ENCODE assay signal across 8 mouse cellular contexts in the genomic region with DNA sequence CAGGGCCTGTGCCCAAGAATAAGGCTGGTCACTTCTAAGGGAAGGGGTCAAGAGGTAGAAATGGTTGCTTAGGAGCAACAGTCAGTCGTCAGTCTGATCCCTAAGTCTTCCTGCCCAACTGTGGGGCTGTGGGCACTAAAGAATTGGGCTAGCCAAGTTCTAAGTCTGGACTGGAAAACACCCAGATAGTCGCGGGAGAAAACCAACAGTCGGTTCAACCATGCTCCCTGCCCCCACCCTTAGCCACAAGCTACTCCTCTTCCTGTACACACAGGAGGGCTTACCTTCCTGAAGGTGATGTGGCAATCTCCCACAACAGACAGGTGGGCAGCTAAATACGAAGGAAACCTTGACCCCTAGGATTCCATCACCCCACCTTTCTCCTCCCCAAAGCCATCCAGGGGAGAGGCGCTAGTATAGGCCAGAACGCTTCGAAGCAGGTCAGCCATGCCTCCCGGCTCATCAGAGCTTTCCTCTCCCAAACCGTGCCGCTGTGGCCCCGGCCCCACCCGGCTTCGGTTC. TPM values are rescaled to one million over a fixed set of nuclear protein-coding genes. Genes with fewer than 3 reads are reported as not detected.
A peak's percentile ranks its signal among the peaks of the same experiment; 100 is the strongest.
DNase-seq lines count a peak whose midpoint lies in the region; ATAC-seq lines count a peak whose summit lies in the region.

No protein-coding gene starts in this region.

- intact Hi-C loops in heart, postnatal 14 days (cut with DNase I) = no loop called here

- H3K4me3 ChIP-seq in heart, embryonic 11.5 days (ENCODE audit: low read depth, low read length) = peak overlapping the region; percentile 75
- peak overlapping the region; percentile 70 for H3K4me3 ChIP-seq in hindbrain, embryonic 12.5 days
- H3K4me3 ChIP-seq in lung, embryonic 15.5 days = peak overlapping the region; percentile 59
- peak overlapping the region; percentile 70 for H3K4me3 ChIP-seq in stomach, embryonic 14.5 days (ENCODE audit: low read depth, low read length)

- no peak for DNase-seq in heart, postnatal 14 days
- peak; percentile 69 to 74 for DNase-seq in cerebellum, postnatal 10 days
- DNase-seq in testis, postnatal 14 days (ENCODE audit: low spot score) = no peak

- ATAC-seq in heart, embryonic 11.5 days (replicated peaks; ENCODE audit: insufficient number of reproducible peaks, low FRiP score, low TSS enrichment) = no peak
- ATAC-seq in CD4-positive, CD25-positive, alpha-beta regulatory T cell, adult 4 months = peak; percentile 13
- ATAC-seq in hindbrain, embryonic 12.5 days (ENCODE audit: low FRiP score) = peak; percentile 1; the same call in 1 of the 2 replicates
- ATAC-seq in lung, embryonic 15.5 days (ENCODE audit: borderline replicate concordance, extremely low read depth, low FRiP score, low TSS enrichment) = no peak
- ATAC-seq in stomach, embryonic 14.5 days (ENCODE audit: insufficient number of reproducible peaks, insufficient read depth, low FRiP score, low read depth) = peak; percentile 14; the same call in 1 of the 2 replicates

- WGBS in heart, embryonic 11.5 days (ENCODE audit: insufficient replicate concordance) = 10% methylated on average over 14 of the region's 14 CpGs
- WGBS in hindbrain, embryonic 12.5 days = 9% methylated on average over 14 of the region's 14 CpGs
- 11% methylated on average over 14 of the region's 14 CpGs for WGBS in lung, embryonic 15.5 days
- WGBS in stomach, embryonic 14.5 days = 8% methylated on average over 14 of the region's 14 CpGs

- H3K9ac ChIP-seq in heart, embryonic 11.5 days (ENCODE audit: low read depth, low read length) = peak overlapping the region; percentile 72
- peak overlapping the region; percentile 89 for H3K9ac ChIP-seq in hindbrain, embryonic 12.5 days
- peak overlapping the region; percentile 47 for H3K9ac ChIP-seq in lung, embryonic 15.5 days
- H3K9ac ChIP-seq in stomach, embryonic 14.5 days (replicated peaks; ENCODE audit: low read depth, low read length) = peak overlapping the region; percentile 48

- no peak overlapping the region for H3K27ac ChIP-seq in heart, embryonic 11.5 days (ENCODE audit: low read depth, low read length)
- peak overlapping the region; percentile 90 for H3K27ac ChIP-seq in hindbrain, embryonic 12.5 days
- no peak overlapping the region for H3K27ac ChIP-seq in lung, embryonic 15.5 days
- no peak overlapping the region for H3K27ac ChIP-seq in stomach, embryonic 14.5 days (ENCODE audit: low read length)

- H3K27me3 ChIP-seq in heart, embryonic 11.5 days (ENCODE audit: control insufficient read depth, insufficient read depth, low read length) = peaks cover 13% of the 10 kb centered on the region; the same call in 1 of the 2 replicates
- H3K27me3 ChIP-seq in hindbrain, embryonic 12.5 days = no peaks in the 10 kb centered on the region
- peaks cover 20% of the 10 kb centered on the region for H3K27me3 ChIP-seq in lung, embryonic 15.5 days
- no peaks in the 10 kb centered on the region for H3K27me3 ChIP-seq in stomach, embryonic 14.5 days (ENCODE audit: control insufficient read depth, insufficient read depth, low read length)

- peaks cover 8% of the 10 kb centered on the region; the same call in 1 of the 2 replicates for H3K4me1 ChIP-seq in heart, embryonic 11.5 days (ENCODE audit: control insufficient read depth, insufficient read depth, low read length)
- peaks cover 37% of the 10 kb centered on the region for H3K4me1 ChIP-seq in hindbrain, embryonic 12.5 days
- H3K4me1 ChIP-seq in lung, embryonic 15.5 days = peaks cover 15% of the 10 kb centered on the region
- peaks cover 13% of the 10 kb centered on the region for H3K4me1 ChIP-seq in stomach, embryonic 14.5 days (ENCODE audit: control insufficient read depth, insufficient read depth, low read length)

- H3K9me3 ChIP-seq in heart, embryonic 11.5 days (replicated peaks; ENCODE audit: control insufficient read depth, low read length) = no peaks in the 10 kb centered on the region
- H3K9me3 ChIP-seq in hindbrain, embryonic 12.5 days (replicated peaks) = no peaks in the 10 kb centered on the region
- no peaks in the 10 kb centered on the region for H3K9me3 ChIP-seq in lung, embryonic 15.5 days
- H3K9me3 ChIP-seq in stomach, embryonic 14.5 days (ENCODE audit: control insufficient read depth, low read depth, low read length) = no peaks in the 10 kb centered on the region

- H3K36me3 ChIP-seq in heart, embryonic 11.5 days (ENCODE audit: control insufficient read depth, insufficient read depth, low read length) = no peaks in the 10 kb centered on the region
- 0 out of 2 replicates have a peak, but pooled peaks cover 3% of the 10 kb centered on the region for H3K36me3 ChIP-seq in hindbrain, embryonic 12.5 days
- no peaks in the 10 kb centered on the region for H3K36me3 ChIP-seq in lung, embryonic 15.5 days
- no peaks in the 10 kb centered on the region for H3K36me3 ChIP-seq in stomach, embryonic 14.5 days (ENCODE audit: control insufficient read depth, insufficient read depth, low read length)

- H3K4me2 ChIP-seq in heart, embryonic 11.5 days = peak overlapping the region; percentile 99
- H3K4me2 ChIP-seq in hindbrain, embryonic 12.5 days (replicated peaks) = peak overlapping the region; percentile 68
- peak overlapping the region; percentile 94 for H3K4me2 ChIP-seq in lung, embryonic 15.5 days
- H3K4me2 ChIP-seq in stomach, embryonic 14.5 days (replicated peaks; ENCODE audit: low read depth, low read length) = peak overlapping the region; percentile 97

RNA-seq across cellular contexts. Expression of a gene that starts 1.4 kb away (rescaled TPM):
- 5.6 and 5.7 TPM in 2 replicates for polyA plus RNA-seq in heart, embryonic 11.5 days (2014; fragmentation: Nextera tagmentation; extraction: Ambion mirVana)
- 10 to 100 TPM; 41.6 to 47.3 TPM for total RNA-seq in heart, postnatal 14 days (2021)
- 10 to 100 TPM; 62.3 to 90.1 TPM for polyA plus RNA-seq in CD4-positive, CD25-positive, alpha-beta regulatory T cell, adult 4 months (2017; shearing (Covaris generic))
- polyA plus RNA-seq in hindbrain, embryonic 12.5 days (2016; fragmentation: Nextera tagmentation; extraction: Ambion mirVana) = 65.1 and 68.3 TPM in 2 replicates
- 6.5 and 7.8 TPM in 2 replicates for polyA plus RNA-seq in lung, embryonic 15.5 days (2015; fragmentation: Nextera tagmentation; extraction: Ambion mirVana)
- polyA plus RNA-seq in stomach, embryonic 14.5 days (2014; fragmentation: Nextera tagmentation; extraction: Ambion mirVana) = 12.4 and 13.4 TPM in 2 replicates

Comparison
In these comparisons a context has a peak if more than half of its experiments do, and no peak if none do; other contexts are left out.
1. ATAC-seq: peak in CD4-positive, CD25-positive, alpha-beta regulatory T cell, adult 4 months (single experiment), hindbrain, embryonic 12.5 days (single experiment) and stomach, embryonic 14.5 days (single experiment); none in heart, embryonic 11.5 days (single experiment) and lung, embryonic 15.5 days (single experiment).
2. DNase-seq: peak in cerebellum, postnatal 10 days (2 of 2); none in heart, postnatal 14 days (0 of 2) and testis, postnatal 14 days (single experiment).
3. Peak in every context shown above with its lines, with median percentiles within 50 percentile points of each other: H3K4me2 ChIP-seq, H3K4me3 ChIP-seq and H3K9ac ChIP-seq.